Mouse (Mus musculus): ENCODE measurements around the gene Tbc1d1. TPM values are rescaled to one million over a fixed set of nuclear protein-coding genes. Genes with fewer than 3 reads are reported as not detected.

Gene Tbc1d1
- polyA plus RNA-seq, 1 experiment from 2014 or later, result 39.9 TPM

- Histone ChIP-seq H3K36me3 (ENCODE audit: control insufficient read depth, insufficient read depth, low read length) (no peaks in the 10 kb centered on the region), H3K4me1 (ENCODE audit: control insufficient read depth, insufficient read depth, low read length) (peaks cover 9% of the 10 kb centered on the region), H3K9ac (ENCODE audit: low read depth, low read length) (peak overlapping the region; percentile 63), H3K9me3 (ENCODE audit: control insufficient read depth, low read length) (no peaks in the 10 kb centered on the region), H3K27me3 (ENCODE audit: control insufficient read depth, insufficient read depth, low read length) (peaks cover 13% of the 10 kb centered on the region), H3K4me2 (replicated peaks; ENCODE audit: low read depth, low read length) (peak overlapping the region; percentile 99), H3K4me3 (ENCODE audit: low read length) (peak overlapping the region; percentile 72), H3K27ac (ENCODE audit: low read depth, low read length) (no peak overlapping the region)
- WGBS, result under 1% methylated on average over 39 of the region's 39 CpGs
- peak; percentile 10; the same call in 1 of the 2 replicates for ATAC-seq (ENCODE audit: low FRiP score, low TSS enrichment)
Observed at GRCm38 (mm10) chr5:64159065-64159780, 3.1 kb downstream of the Tbc1d1 start.

- Histone ChIP-seq H3K27ac (ENCODE audit: low read depth, low read length) (no peak overlapping the region), H3K4me3 (ENCODE audit: low read length) (peak overlapping the region; percentile 72), H3K4me1 (ENCODE audit: control insufficient read depth, insufficient read depth, low read length) (peaks cover 9% of the 10 kb centered on the region), H3K9ac (ENCODE audit: low read depth, low read length) (peak overlapping the region; percentile 63), H3K27me3 (ENCODE audit: control insufficient read depth, insufficient read depth, low read length) (peaks cover 13% of the 10 kb centered on the region), H3K36me3 (ENCODE audit: control insufficient read depth, insufficient read depth, low read length) (no peaks in the 10 kb centered on the region), H3K4me2 (replicated peaks; ENCODE audit: low read depth, low read length) (peak overlapping the region; percentile 99), H3K9me3 (ENCODE audit: control insufficient read depth, low read length) (no peaks in the 10 kb centered on the region)
- under 1% methylated on average over 40 of the region's 63 CpGs for WGBS
- ATAC-seq (ENCODE audit: low FRiP score, low TSS enrichment), result peak; percentile 73
Observed at GRCm38 (mm10) chr5:64159781-64160704, 3.9 kb downstream of the Tbc1d1 start.

DNA sequence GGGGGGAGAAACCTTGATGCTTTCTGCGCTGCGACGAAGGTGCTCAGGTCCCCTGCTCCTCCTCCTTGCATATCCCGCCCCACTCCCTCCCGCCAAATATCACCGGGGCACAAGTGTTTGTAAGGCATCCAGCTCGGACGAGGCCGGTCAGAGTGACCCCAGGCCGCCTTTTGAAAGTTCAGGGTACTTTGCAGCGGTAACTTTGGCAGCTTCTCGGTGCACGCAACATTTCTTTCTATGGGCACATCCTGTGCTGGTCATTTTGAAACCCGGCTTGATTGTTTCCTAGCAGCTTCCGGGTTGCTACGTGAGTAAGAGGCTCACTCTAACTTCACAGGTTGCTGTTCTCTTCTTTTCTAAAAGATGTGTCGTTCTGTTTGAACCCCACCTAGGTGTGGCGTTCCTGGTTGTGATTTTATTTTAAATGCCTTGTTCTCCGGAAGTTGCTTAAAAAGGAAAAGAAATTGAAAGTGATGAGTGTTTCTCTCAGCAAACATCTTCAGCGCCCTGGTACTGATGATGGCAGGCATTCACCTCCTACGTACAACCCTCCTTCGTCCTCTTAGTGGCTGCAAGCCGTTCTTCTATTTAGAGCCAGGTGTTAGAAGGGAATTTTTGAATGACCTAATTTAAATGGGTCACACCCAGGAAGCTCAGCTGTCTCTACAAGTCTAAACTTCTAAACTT lies 4.7 kb downstream of the Tbc1d1 start:
- Histone ChIP-seq H3K4me3 (ENCODE audit: low read length) (peak overlapping the region; percentile 72), H3K36me3 (ENCODE audit: control insufficient read depth, insufficient read depth, low read length) (no peaks in the 10 kb centered on the region), H3K27me3 (ENCODE audit: control insufficient read depth, insufficient read depth, low read length) (peaks cover 13% of the 10 kb centered on the region), H3K9me3 (ENCODE audit: control insufficient read depth, low read length) (no peaks in the 10 kb centered on the region), H3K4me2 (replicated peaks; ENCODE audit: low read depth, low read length) (peak overlapping the region; percentile 99), H3K9ac (ENCODE audit: low read depth, low read length) (peak overlapping the region; percentile 63), H3K27ac (ENCODE audit: low read depth, low read length) (no peak overlapping the region), H3K4me1 (ENCODE audit: control insufficient read depth, insufficient read depth, low read length) (peaks cover 9% of the 10 kb centered on the region)
- ATAC-seq (ENCODE audit: low FRiP score, low TSS enrichment), result no peak
- 1% methylated on average over 23 of the region's 23 CpGs for WGBS

DNA sequence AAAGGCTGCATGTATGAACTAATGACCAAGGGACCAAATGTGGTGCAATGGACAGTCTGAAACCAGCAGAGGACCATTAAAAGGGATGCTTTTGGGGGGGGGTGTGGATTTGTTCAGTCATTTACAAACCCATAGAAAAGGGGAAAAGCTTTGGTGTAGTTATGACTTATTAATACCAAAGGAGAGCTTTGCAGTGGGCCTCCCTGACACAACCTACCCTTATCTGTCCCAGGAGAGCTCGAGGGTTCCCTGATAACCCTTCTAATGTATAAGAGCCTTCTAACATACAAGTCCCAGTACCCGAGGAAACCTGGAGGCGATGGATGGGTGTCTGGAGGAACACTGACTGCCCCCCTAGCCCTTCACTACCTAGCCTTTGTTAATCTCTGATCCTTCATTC lies 5.8 kb downstream of the Tbc1d1 start:
- Histone ChIP-seq H3K36me3 (ENCODE audit: control insufficient read depth, insufficient read depth, low read length) (no peaks in the 10 kb centered on the region), H3K27me3 (ENCODE audit: control insufficient read depth, insufficient read depth, low read length) (peaks cover 13% of the 10 kb centered on the region), H3K9me3 (ENCODE audit: control insufficient read depth, low read length) (no peaks in the 10 kb centered on the region), H3K4me3 (ENCODE audit: low read length) (no peak overlapping the region), H3K9ac (ENCODE audit: low read depth, low read length) (no peak overlapping the region), H3K27ac (ENCODE audit: low read depth, low read length) (no peak overlapping the region), H3K4me1 (ENCODE audit: control insufficient read depth, insufficient read depth, low read length) (no peaks in the 10 kb centered on the region), H3K4me2 (replicated peaks; ENCODE audit: low read depth, low read length) (no peak overlapping the region)
- no peak for ATAC-seq (ENCODE audit: low FRiP score, low TSS enrichment)
- WGBS, result 63% methylated on average over 3 of the region's 3 CpGs

DNA sequence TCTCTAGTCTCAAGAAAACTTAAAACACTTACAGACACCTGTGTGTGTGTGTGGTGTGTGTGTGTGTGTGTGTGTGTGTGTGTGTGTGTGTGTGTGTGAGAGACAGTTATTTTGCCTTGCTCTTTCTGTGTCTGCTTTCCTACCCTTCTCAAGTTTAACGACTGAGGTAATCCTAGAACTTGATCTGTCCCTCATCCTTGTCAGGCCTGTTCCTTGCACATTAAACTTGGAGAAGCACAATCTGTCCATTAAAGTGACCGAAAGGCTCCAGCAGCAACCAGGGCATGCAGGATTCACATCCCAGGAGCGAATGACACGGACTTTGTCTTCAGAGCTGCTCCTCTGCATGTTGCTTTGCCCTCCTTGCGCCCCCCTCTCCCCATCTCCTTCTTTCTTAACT lies 6.5 kb downstream of the Tbc1d1 start:
- 33% methylated on average over 5 of the region's 5 CpGs for WGBS
- H3K4me2 ChIP-seq (replicated peaks; ENCODE audit: low read depth, low read length), result no peak overlapping the region
- no peaks in the 10 kb centered on the region for H3K9me3 ChIP-seq (ENCODE audit: control insufficient read depth, low read length)
- ATAC-seq (ENCODE audit: low FRiP score, low TSS enrichment), result no peak
- H3K9ac ChIP-seq (ENCODE audit: low read depth, low read length), result no peak overlapping the region
- H3K27me3 ChIP-seq (ENCODE audit: control insufficient read depth, insufficient read depth, low read length), result peaks cover 13% of the 10 kb centered on the region
- no peaks in the 10 kb centered on the region for H3K4me1 ChIP-seq (ENCODE audit: control insufficient read depth, insufficient read depth, low read length)
- H3K27ac ChIP-seq (ENCODE audit: low read depth, low read length), result no peak overlapping the region
- no peak overlapping the region for H3K4me3 ChIP-seq (ENCODE audit: low read length)
- no peaks in the 10 kb centered on the region for H3K36me3 ChIP-seq (ENCODE audit: control insufficient read depth, insufficient read depth, low read length)

DNA sequence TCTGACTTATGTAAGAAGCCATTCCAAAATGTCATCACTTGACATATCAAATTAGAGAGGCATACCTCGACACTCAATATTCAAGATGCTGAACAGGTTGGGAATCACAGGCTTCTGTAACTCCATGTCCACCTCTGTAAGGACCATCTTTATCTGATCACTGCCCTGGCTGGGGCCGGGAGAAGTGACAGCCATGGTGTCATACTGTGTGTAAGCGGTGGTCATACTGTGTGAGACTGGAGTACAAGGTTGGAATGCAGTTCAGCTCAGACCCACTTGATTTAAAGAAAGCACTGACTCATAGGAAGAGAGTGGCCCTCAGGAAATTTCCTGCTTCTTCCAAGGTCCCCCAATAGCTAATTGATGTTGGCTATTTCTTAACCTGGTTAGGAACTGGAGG lies 8.3 kb downstream of the Tbc1d1 start:
- no peak overlapping the region for H3K4me3 ChIP-seq (ENCODE audit: low read length)
- no peak overlapping the region for H3K9ac ChIP-seq (ENCODE audit: low read depth, low read length)
- H3K36me3 ChIP-seq (ENCODE audit: control insufficient read depth, insufficient read depth, low read length), result no peaks in the 10 kb centered on the region
- H3K27ac ChIP-seq (ENCODE audit: low read depth, low read length), result no peak overlapping the region
- WGBS, result 92% methylated on average over 3 of the region's 3 CpGs
- no peak overlapping the region for H3K4me2 ChIP-seq (replicated peaks; ENCODE audit: low read depth, low read length)
- 0 out of 2 replicates have a peak, but pooled peaks cover 4% of the 10 kb centered on the region for H3K27me3 ChIP-seq (ENCODE audit: control insufficient read depth, insufficient read depth, low read length)
- no peak for ATAC-seq (ENCODE audit: low FRiP score, low TSS enrichment)
- no peaks in the 10 kb centered on the region for H3K9me3 ChIP-seq (ENCODE audit: control insufficient read depth, low read length)
- H3K4me1 ChIP-seq (ENCODE audit: control insufficient read depth, insufficient read depth, low read length), result no peaks in the 10 kb centered on the region

DNA sequence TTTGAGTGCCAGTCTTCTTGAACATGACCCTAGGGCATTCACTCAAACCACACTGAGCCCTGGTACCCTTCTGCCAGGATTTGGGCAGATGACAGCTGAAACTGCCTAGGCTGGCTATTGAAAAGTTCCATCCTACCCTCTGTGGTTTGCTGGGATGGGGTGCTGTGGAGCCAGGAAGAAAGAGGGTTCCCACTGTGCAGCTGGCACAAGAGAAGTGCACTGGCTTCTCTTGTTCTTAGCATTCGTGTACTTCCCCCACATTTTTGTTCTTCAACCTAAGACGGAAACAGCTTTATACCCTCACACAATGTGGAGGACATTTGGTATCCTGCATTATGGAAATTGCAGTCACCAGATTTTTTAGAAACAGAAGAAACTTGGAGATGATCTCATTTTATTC lies 9.7 kb downstream of the Tbc1d1 start:
- no peaks in the 10 kb centered on the region for H3K27me3 ChIP-seq (ENCODE audit: control insufficient read depth, insufficient read depth, low read length)
- ATAC-seq (ENCODE audit: low FRiP score, low TSS enrichment), result no peak
- H3K9me3 ChIP-seq (ENCODE audit: control insufficient read depth, low read length), result no peaks in the 10 kb centered on the region
- no peak overlapping the region for H3K4me2 ChIP-seq (replicated peaks; ENCODE audit: low read depth, low read length)
- no peak overlapping the region for H3K9ac ChIP-seq (ENCODE audit: low read depth, low read length)
- H3K4me3 ChIP-seq (ENCODE audit: low read length), result no peak overlapping the region
- H3K36me3 ChIP-seq (ENCODE audit: control insufficient read depth, insufficient read depth, low read length), result no peaks in the 10 kb centered on the region
- no peak overlapping the region for H3K27ac ChIP-seq (ENCODE audit: low read depth, low read length)
- no peaks in the 10 kb centered on the region for H3K4me1 ChIP-seq (ENCODE audit: control insufficient read depth, insufficient read depth, low read length)
- 82% methylated on average over 2 of the region's 2 CpGs for WGBS

DNA sequence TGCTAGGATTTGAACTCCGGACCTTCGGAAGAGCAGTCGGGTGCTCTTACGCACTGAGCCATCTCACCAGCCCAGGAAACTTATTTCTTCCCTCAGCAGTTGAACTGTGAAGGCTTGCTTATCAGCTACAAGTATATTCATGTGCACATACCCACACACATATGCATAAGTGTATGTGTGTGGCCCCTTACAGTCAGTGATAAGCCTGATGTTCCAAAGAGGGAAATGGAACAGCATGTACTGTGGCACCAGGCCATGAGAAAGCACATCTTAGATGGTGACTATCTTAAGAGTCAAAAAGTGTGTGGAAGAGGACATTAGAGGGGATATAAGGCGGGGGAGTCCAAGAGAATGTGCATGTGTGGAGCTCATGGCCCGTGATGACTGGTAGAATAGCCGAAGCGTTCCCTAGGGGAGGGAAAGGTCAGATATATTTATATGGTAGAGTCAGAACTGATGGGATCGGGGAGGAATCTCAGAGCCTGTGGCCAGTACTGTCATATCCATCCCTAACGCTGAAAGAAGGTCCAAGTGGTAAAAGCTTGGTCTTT lies 13.0 kb downstream of the Tbc1d1 start:
- Histone ChIP-seq H3K4me2 (replicated peaks; ENCODE audit: low read depth, low read length) (no peak overlapping the region), H3K9ac (ENCODE audit: low read depth, low read length) (no peak overlapping the region), H3K27me3 (ENCODE audit: control insufficient read depth, insufficient read depth, low read length) (no peaks in the 10 kb centered on the region), H3K27ac (ENCODE audit: low read depth, low read length) (no peak overlapping the region), H3K36me3 (ENCODE audit: control insufficient read depth, insufficient read depth, low read length) (no peaks in the 10 kb centered on the region), H3K4me1 (ENCODE audit: control insufficient read depth, insufficient read depth, low read length) (peaks cover 2% of the 10 kb centered on the region; the same call in 1 of the 2 replicates), H3K4me3 (ENCODE audit: low read length) (no peak overlapping the region), H3K9me3 (ENCODE audit: control insufficient read depth, low read length) (no peaks in the 10 kb centered on the region)
- ATAC-seq (ENCODE audit: low FRiP score, low TSS enrichment), result no peak
- WGBS, result 88% methylated on average over 10 of the region's 10 CpGs
